Mouse (Mus musculus): ENCODE measurements around the gene Fmnl1. TPM values are rescaled to one million over a fixed set of nuclear protein-coding genes. Genes with fewer than 3 reads are reported as not detected.
A peak's percentile ranks its signal among the peaks of the same experiment; 100 is the strongest.

Fmnl1 gene
- total RNA-seq, 2 experiments from 2014 or later = 12.4 to 20.9 TPM

- no peak for DNase-seq
- intact Hi-C loops (cut with DNase I) = no loop called here
These were observed 6.3 kb downstream of the Fmnl1 start for GRCm38 (mm10) chr11:103177216-103177615.

- intact Hi-C loops (cut with DNase I) = no loop called here
- DNase-seq = no peak
These were observed 7.0 kb downstream of the Fmnl1 start for GRCm38 (mm10) chr11:103177815-103178485.

GRCm38 (mm10) chr11:103178748-103179147 lies 7.8 kb downstream of the Fmnl1 start:
- DNase-seq = no peak
- intact Hi-C loops (cut with DNase I) = no loop called here

- no peak for DNase-seq
These were observed 9.5 kb downstream of the Fmnl1 start for GRCm38 (mm10) chr11:103180426-103180825.

GRCm38 (mm10) chr11:103181349-103181748 lies 10.4 kb downstream of the Fmnl1 start:
- no peak for DNase-seq
- intact Hi-C loops (cut with DNase I) = no loop called here

More at GRCm38 (mm10) chr11:103180426-103180825, 9.5 kb downstream of the Fmnl1 start:
- intact Hi-C loops (cut with DNase I) = no loop called here

GRCm38 (mm10) chr11:103181911-103182310 lies 11.0 kb downstream of the Fmnl1 start:
- intact Hi-C loops (cut with DNase I) = no loop called here
- DNase-seq = no peak

GRCm38 (mm10) chr11:103184891-103185290 lies 14.0 kb downstream of the Fmnl1 start:
- intact Hi-C loops (cut with DNase I) = loop anchor here (1.0 to 5.0 kb wide), 2 partner anchors 17 to 42 kb away; no protein-coding TSS in a partner anchor
- peak; percentile 46 to 70 for DNase-seq

GRCm38 (mm10) chr11:103192230-103192955 lies 21.5 kb downstream of the Fmnl1 start:
- DNase-seq = no peak
- intact Hi-C loops (cut with DNase I) = no loop called here

- DNase-seq = no peak
- intact Hi-C loops (cut with DNase I) = no loop called here
These were observed 22.3 kb downstream of the Fmnl1 start for GRCm38 (mm10) chr11:103192956-103193824.

- DNase-seq = no peak
- intact Hi-C loops (cut with DNase I) = no loop called here
These were observed 22.9 kb downstream of the Fmnl1 start for GRCm38 (mm10) chr11:103193825-103194168.

- no peak for DNase-seq
- intact Hi-C loops (cut with DNase I) = no loop called here
These were observed 24.3 kb downstream of the Fmnl1 start for GRCm38 (mm10) chr11:103195236-103195635.

GRCm38 (mm10) chr11:103195656-103196055 lies 24.7 kb downstream of the Fmnl1 start:
- intact Hi-C loops (cut with DNase I) = no loop called here
- DNase-seq = no peak

GRCm38 (mm10) chr11:103197340-103197739 lies 26.4 kb downstream of the Fmnl1 start:
- intact Hi-C loops (cut with DNase I) = no loop called here
- no peak for DNase-seq

GRCm38 (mm10) chr11:103198339-103198738 lies 27.4 kb downstream of the Fmnl1 start:
- DNase-seq = no peak
- intact Hi-C loops (cut with DNase I) = no loop called here

GRCm38 (mm10) chr11:103198911-103199803 lies 28.2 kb downstream of the Fmnl1 start:
- peak; percentile 47 for DNase-seq
- intact Hi-C loops (cut with DNase I) = no loop called here

GRCm38 (mm10) chr11:103201664-103202063 lies 30.8 kb downstream of the Fmnl1 start:
- peak in 1 of 2 experiments; percentile 28 for DNase-seq
- intact Hi-C loops (cut with DNase I) = no loop called here

- DNase-seq = no peak
- intact Hi-C loops (cut with DNase I) = no loop called here
These were observed 31.5 kb downstream of the Fmnl1 start for GRCm38 (mm10) chr11:103202376-103202775.

GRCm38 (mm10) chr11:103206203-103206602 lies 35.3 kb downstream of the Fmnl1 start:
- intact Hi-C loops (cut with DNase I) = no loop called here
- no peak for DNase-seq

GRCm38 (mm10) chr11:103208458-103208857 lies 37.6 kb downstream of the Fmnl1 start, which contains the start of gene 1700023F06Rik:
1700023F06Rik (minus strand) TSS chr11:103208558.
- DNase-seq = no peak
- intact Hi-C loops (cut with DNase I) = no loop called here

- intact Hi-C loops (cut with DNase I) = no loop called here
- no peak for DNase-seq
These were observed 39.4 kb downstream of the Fmnl1 start for GRCm38 (mm10) chr11:103210291-103210690.
